10 mouse cellular contexts compared by ENCODE assay signal in genomic region chr19:55232136-55232535, GRCm38 (mm10). TPM values are rescaled to one million over a fixed set of nuclear protein-coding genes. Genes with fewer than 3 reads are reported as not detected.
A peak's percentile ranks its signal among the peaks of the same experiment; 100 is the strongest.
DNase-seq lines count a peak whose midpoint lies in the region; ATAC-seq and TF ChIP-seq lines count a peak whose summit lies in the region.
"Had no signal": no experiment of that assay in that cellular context is flagged by ENCODE, and none has a peak within 500 bp of the region (broad histone marks: within the 10 kb centered on the region; RNA-seq: fewer than 3 reads in every experiment).

No protein-coding gene starts in this region.

- no peak overlapping the region for H3K4me3 ChIP-seq in kidney, postnatal 0 days (replicated peaks; ENCODE audit: low read depth, low read length)
- H3K4me3 ChIP-seq in bone marrow macrophage, adult 2 months (ENCODE audit: insufficient read depth, low read length), result no peak overlapping the region
- H3K4me3 ChIP-seq in megakaryocyte, embryonic 14.5 days (replicated peaks), result peak overlapping the region; percentile 87
- H3K4me3 ChIP-seq: kidney, embryonic 15.5 days had no signal

- no peak overlapping the region for H3K4me2 ChIP-seq in kidney, postnatal 0 days (ENCODE audit: low read length)
- H3K4me2 ChIP-seq: kidney, embryonic 15.5 days had no signal

- H3K27ac ChIP-seq in kidney, postnatal 0 days, result no peak overlapping the region
- H3K27ac ChIP-seq in bone marrow macrophage, adult 2 months (ENCODE audit: insufficient read depth, low read depth, low read length), result peak overlapping the region; percentile 57
- H3K27ac ChIP-seq: kidney, embryonic 15.5 days had no signal

- ATAC-seq in kidney, postnatal 0 days (replicated peaks; ENCODE audit: low FRiP score, low read depth), result peak; percentile 49; the same call in 1 of the 2 replicates
- ATAC-seq in inflammation-experienced regulatory T-cells, adult 6 months, result no peak

- H3K27me3 ChIP-seq in kidney, postnatal 0 days (ENCODE audit: insufficient read depth, low read length), result no peaks in the 10 kb centered on the region
- H3K27me3 ChIP-seq in megakaryocyte, embryonic 14.5 days (replicated peaks), result no peaks in the 10 kb centered on the region
- H3K27me3 ChIP-seq: kidney, embryonic 15.5 days had no signal

- WGBS in kidney, postnatal 0 days, result 27% methylated on average over 8 of the region's 8 CpGs
- WGBS in large intestine, adult 2 months, result 17% methylated on average over 8 of the region's 8 CpGs

- DNase-seq in kidney, postnatal 0 days (ENCODE audit: low spot score), result peak; percentile 21
- DNase-seq in kidney, adult 11 months, result no peak
- peak; percentile 56 for DNase-seq in large intestine, adult 2 months (ENCODE audit: low read depth, low spot score)
- DNase-seq in cerebellum, postnatal 4 days (ENCODE audit: low spot score in 2 of 2), result no peak
- no peak for DNase-seq in frontal cortex, postnatal 10 days (ENCODE audit: low spot score in 2 of 2)

- TF ChIP-seq POLR2A in bone marrow macrophage, adult 2 months (IDR thresholded peaks at IDR 0.05; ENCODE audit: borderline replicate concordance, low read depth, low read length), result no peak

- H3K9ac ChIP-seq in kidney, postnatal 0 days (ENCODE audit: low read depth, low read length), result no peak overlapping the region
- H3K9ac ChIP-seq: kidney, embryonic 15.5 days had no signal

- no peaks in the 10 kb centered on the region for H3K4me1 ChIP-seq in kidney, postnatal 0 days (replicated peaks; ENCODE audit: insufficient read depth, low read length)
- peaks cover 50% of the 10 kb centered on the region for H3K4me1 ChIP-seq in bone marrow macrophage, adult 2 months (ENCODE audit: control insufficient read depth, insufficient read depth, low read length)
- H3K4me1 ChIP-seq in megakaryocyte, embryonic 14.5 days, result peaks cover 94% of the 10 kb centered on the region

- TF ChIP-seq CTCF in kidney, postnatal 0 days (IDR thresholded peaks at IDR 0.05; ENCODE audit: low read depth), result no peak
- no peak for TF ChIP-seq CTCF in bone marrow macrophage, adult 2 months (IDR thresholded peaks at IDR 0.05; ENCODE audit: low read depth, low read length)

- H3K36me3 ChIP-seq in kidney, postnatal 0 days (ENCODE audit: insufficient read depth, low read length), result no peaks in the 10 kb centered on the region
- peaks cover 23% of the 10 kb centered on the region for H3K36me3 ChIP-seq in megakaryocyte, embryonic 14.5 days (replicated peaks; ENCODE audit: low read length)
- H3K36me3 ChIP-seq: kidney, embryonic 15.5 days had no signal

- no peaks in the 10 kb centered on the region for H3K9me3 ChIP-seq in kidney, postnatal 0 days (replicated peaks; ENCODE audit: low read length)
- H3K9me3 ChIP-seq in megakaryocyte, embryonic 14.5 days, result no peaks in the 10 kb centered on the region
- H3K9me3 ChIP-seq: kidney, embryonic 15.5 days had no signal

RNA-seq across cellular contexts. Expression of gene Gucy2g, which starts 8.9 kb away (rescaled TPM):
- 0.34 and 0.36 TPM in 2 replicates for polyA plus RNA-seq in kidney, postnatal 0 days (2015; fragmentation: Nextera tagmentation; extraction: Ambion mirVana)
- polyA plus RNA-seq in bone marrow macrophage, adult 2 months (2012; ENCODE audit: insufficient read depth, insufficient read length, missing spikeins), result not detected in 2 replicates
- 0.03 and 0.04 TPM in 2 replicates for polyA plus RNA-seq in large intestine, adult 2 months (2012; rRNA removed)
- polyA plus RNA-seq in megakaryocyte, embryonic 14.5 days (2012; ENCODE audit: insufficient read depth, low replicate concordance), result 0.97 and 1.6 TPM in 2 replicates
- polyA plus RNA-seq in inflammation-experienced regulatory T-cells, adult 6 months (2017; shearing (Covaris generic)), result under 1 TPM; 0.18 to 0.56 (median 0.46) TPM
- polyA plus RNA-seq: stomach, embryonic 14.5 days had no signal

RNA-seq across cellular contexts. Expression of gene Acsl5, which starts 19.6 kb away (rescaled TPM):
- 60.6 and 64.8 TPM in 2 replicates for polyA plus RNA-seq in kidney, postnatal 0 days (2015; fragmentation: Nextera tagmentation; extraction: Ambion mirVana)
- polyA plus RNA-seq in bone marrow macrophage, adult 2 months (2012; ENCODE audit: insufficient read depth, insufficient read length, missing spikeins), result 65.3 and 84.9 TPM in 2 replicates
- polyA plus RNA-seq in large intestine, adult 2 months (2012; rRNA removed), result 170 and 615 TPM in 2 replicates
- 1.9 and 21.0 TPM in 2 replicates for polyA plus RNA-seq in megakaryocyte, embryonic 14.5 days (2012; ENCODE audit: insufficient read depth, low replicate concordance)
- 100 to 1,000 TPM in 1 of 3 experiments, 10 to 100 TPM in 2; 48.2 to 133 (median 87.2) TPM for polyA plus RNA-seq in inflammation-experienced regulatory T-cells, adult 6 months (2017; shearing (Covaris generic))

RNA-seq across cellular contexts. Expression of gene Tectb, which starts 51.6 kb away (rescaled TPM):
- 0.05 TPM in 1 of 2 replicates, not detected in the other for polyA plus RNA-seq in kidney, postnatal 0 days (2015; fragmentation: Nextera tagmentation; extraction: Ambion mirVana)
- not detected in 2 replicates for polyA plus RNA-seq in bone marrow macrophage, adult 2 months (2012; ENCODE audit: insufficient read depth, insufficient read length, missing spikeins)
- not detected in 2 replicates for polyA plus RNA-seq in large intestine, adult 2 months (2012; rRNA removed)
- not detected in 2 replicates for polyA plus RNA-seq in megakaryocyte, embryonic 14.5 days (2012; ENCODE audit: insufficient read depth, low replicate concordance)
- not detected for polyA plus RNA-seq in inflammation-experienced regulatory T-cells, adult 6 months (2017; shearing (Covaris generic))
- polyA plus RNA-seq: kidney, embryonic 15.5 days had no signal

Comparison
In these comparisons a context has a peak if more than half of its experiments do, and no peak if none do; other contexts are left out.
1. DNase-seq: peak in kidney, postnatal 0 days (single experiment) and large intestine, adult 2 months (single experiment); none in kidney, adult 11 months (single experiment), cerebellum, postnatal 4 days (0 of 2) and frontal cortex, postnatal 10 days (0 of 2).